Mouse (Mus musculus): Measurements from ENCODE around the gene Sycp3. TPM values are rescaled to one million over a fixed set of nuclear protein-coding genes. Genes with fewer than 3 reads are reported as not detected.

The Sycp3 gene
- total RNA-seq, 1 experiment = 7.3 TPM

DNA sequence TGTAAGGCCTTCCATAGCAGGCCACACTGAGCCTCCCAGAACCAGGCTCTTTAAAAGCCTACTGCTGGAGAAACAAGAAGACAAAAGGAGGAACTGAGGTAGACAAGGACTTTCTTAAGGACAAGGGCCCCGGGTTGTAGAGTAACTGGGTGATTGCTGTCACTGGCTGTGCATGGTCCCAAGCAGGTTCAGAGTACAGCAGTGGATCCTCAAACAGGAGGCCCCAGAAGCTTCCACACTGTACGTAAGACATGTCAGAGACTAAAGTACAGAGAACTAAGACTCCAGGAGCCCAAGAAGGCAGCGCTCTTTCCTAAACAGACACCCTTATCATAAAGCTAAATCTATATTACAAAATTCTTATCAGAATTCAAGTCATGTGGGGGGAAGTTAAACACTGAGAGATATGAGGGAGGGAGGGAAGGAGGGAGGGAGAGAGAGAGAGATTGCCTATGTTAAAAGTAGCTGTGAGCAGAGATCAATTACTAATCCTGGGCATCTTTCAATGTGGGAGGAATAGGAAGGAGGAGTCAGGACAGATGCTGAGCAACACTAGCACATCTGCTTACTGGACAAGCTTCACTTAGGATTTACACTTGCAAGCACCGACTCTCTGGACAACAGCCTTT, 35.7 kb downstream of the Sycp3 start:
- no peak overlapping the region for H3K4me3 ChIP-seq (ENCODE audit: insufficient read depth in 1 of 2, low read depth in 1 of 2, low read length in 2 of 2, poor library complexity in 1 of 2, severe bottlenecking in 1 of 2)
- in situ Hi-C loops (cut with MboI; ENCODE audit: low sequenced_read_pairs in 2 of 2, unreplicated experiment in 2 of 2) = no loop called here
- no peak for DNase-seq (ENCODE audit: low read depth, low spot score)
- H3K9ac ChIP-seq (ENCODE audit: insufficient read depth, low read depth, low read length, poor library complexity, severe bottlenecking) = no peak overlapping the region
- no peaks in the 10 kb centered on the region for H3K9me3 ChIP-seq (ENCODE audit: control insufficient read depth, insufficient read depth, low read depth, low read length)
- H3K27ac ChIP-seq (ENCODE audit: insufficient read depth, low read depth, low read length, poor library complexity, severe bottlenecking) = no peak overlapping the region
- TF ChIP-seq MAFK (IDR thresholded peaks at IDR 0.05; ENCODE audit: insufficient read depth, low read depth, low read length) = no peak
- no peak for TF ChIP-seq CHD2 (IDR thresholded peaks at IDR 0.05; ENCODE audit: low read depth, low read length)
- no peak for TF ChIP-seq ZC3H11A (IDR thresholded peaks at IDR 0.05; ENCODE audit: borderline replicate concordance, low read depth, low read length)
- no peak for TF ChIP-seq ZNF384 (IDR thresholded peaks at IDR 0.05; ENCODE audit: low read depth, low read length)
- TF ChIP-seq HCFC1 (IDR thresholded peaks at IDR 0.05; ENCODE audit: borderline replicate concordance, insufficient read depth, low read length) = no peak
- H3K36me3 ChIP-seq (ENCODE audit: control insufficient read depth, insufficient read depth, low read length, poor library complexity, severe bottlenecking) = no peaks in the 10 kb centered on the region
- peaks cover 7 to 12% of the 10 kb centered on the region in 2 experiments; a peak in 3 of 4 replicates for H3K4me1 ChIP-seq (ENCODE audit: control insufficient read depth in 2 of 2, insufficient read depth in 2 of 2, low read length in 2 of 2, poor library complexity in 1 of 2)

DNA sequence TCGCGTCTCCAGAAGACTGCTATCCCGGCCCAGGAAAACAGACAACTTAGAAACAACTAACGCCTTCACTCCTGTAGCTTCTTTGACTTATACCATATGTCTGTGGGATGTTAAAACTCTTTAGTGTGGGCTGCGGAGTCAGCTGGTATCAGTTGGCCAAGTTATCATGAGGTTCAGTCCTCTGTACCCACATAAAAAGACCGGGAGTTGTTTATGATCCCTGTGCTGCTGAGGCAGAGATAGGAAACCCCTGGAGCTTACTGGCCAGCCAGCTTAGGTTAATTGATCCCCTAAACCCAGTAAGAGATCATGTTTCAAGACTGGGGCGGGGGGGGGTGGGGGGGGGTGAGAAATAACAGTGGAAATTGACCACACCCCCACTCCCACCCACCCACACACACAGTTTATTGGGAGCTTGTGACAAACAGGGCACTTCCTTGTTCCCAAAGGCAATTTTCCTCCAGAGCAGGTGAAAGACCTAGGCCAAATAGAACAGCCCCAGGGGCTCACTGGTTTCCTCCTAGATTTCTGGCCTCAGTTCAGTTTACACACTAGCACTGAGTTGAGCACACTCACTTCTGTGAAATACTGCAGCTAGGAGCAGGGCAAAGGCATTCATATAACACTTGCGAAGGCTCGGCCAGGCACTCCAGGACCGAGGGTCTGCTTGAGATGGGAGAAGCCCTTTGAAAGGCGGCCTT, 37.6 kb downstream of the Sycp3 start:
- in situ Hi-C loops (cut with MboI; ENCODE audit: low sequenced_read_pairs in 2 of 2, unreplicated experiment in 2 of 2) = no loop called here
- H3K9ac ChIP-seq (ENCODE audit: insufficient read depth, low read depth, low read length, poor library complexity, severe bottlenecking) = no peak overlapping the region
- no peak overlapping the region for H3K27ac ChIP-seq (ENCODE audit: insufficient read depth, low read depth, low read length, poor library complexity, severe bottlenecking)
- no peak for TF ChIP-seq ZNF384 (IDR thresholded peaks at IDR 0.05; ENCODE audit: low read depth, low read length)
- no peak for TF ChIP-seq CHD2 (IDR thresholded peaks at IDR 0.05; ENCODE audit: low read depth, low read length)
- TF ChIP-seq ZC3H11A (IDR thresholded peaks at IDR 0.05; ENCODE audit: borderline replicate concordance, low read depth, low read length) = no peak
- TF ChIP-seq MAFK (IDR thresholded peaks at IDR 0.05; ENCODE audit: insufficient read depth, low read depth, low read length) = no peak
- TF ChIP-seq HCFC1 (IDR thresholded peaks at IDR 0.05; ENCODE audit: borderline replicate concordance, insufficient read depth, low read length) = no peak
- H3K4me1 ChIP-seq (ENCODE audit: control insufficient read depth in 2 of 2, insufficient read depth in 2 of 2, low read length in 2 of 2, poor library complexity in 1 of 2) = peaks cover 7 to 12% of the 10 kb centered on the region in 2 experiments; a peak in 3 of 4 replicates
- no peaks in the 10 kb centered on the region for H3K36me3 ChIP-seq (ENCODE audit: control insufficient read depth, insufficient read depth, low read length, poor library complexity, severe bottlenecking)
- DNase-seq (ENCODE audit: low read depth, low spot score) = no peak
- no peak overlapping the region for H3K4me3 ChIP-seq (ENCODE audit: insufficient read depth in 1 of 2, low read depth in 1 of 2, low read length in 2 of 2, poor library complexity in 1 of 2, severe bottlenecking in 1 of 2)
- no peaks in the 10 kb centered on the region for H3K9me3 ChIP-seq (ENCODE audit: control insufficient read depth, insufficient read depth, low read depth, low read length)

DNA sequence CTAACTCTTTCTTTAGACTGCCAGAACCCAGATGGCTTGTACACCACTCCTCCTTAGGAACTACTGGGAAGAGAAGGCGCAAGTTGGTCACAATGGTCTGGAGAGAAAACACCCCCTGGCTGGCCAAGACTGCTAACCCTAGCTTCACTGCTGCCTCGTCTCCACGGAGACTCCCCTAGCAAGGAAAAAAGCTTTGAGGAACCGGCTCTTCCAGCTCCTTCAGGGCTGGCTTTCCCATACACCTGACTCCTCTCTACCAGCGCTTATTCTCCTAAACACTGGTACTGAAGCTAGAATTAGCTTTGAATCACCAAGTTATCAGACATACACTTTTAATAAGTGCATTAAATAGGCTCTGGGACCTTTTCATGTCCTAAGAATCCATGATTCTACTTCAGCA, 40.6 kb downstream of the Sycp3 start:
- no peak overlapping the region for H3K4me3 ChIP-seq (ENCODE audit: insufficient read depth in 1 of 2, low read depth in 1 of 2, low read length in 2 of 2, poor library complexity in 1 of 2, severe bottlenecking in 1 of 2)
- peaks cover 8 to 10% of the 10 kb centered on the region in 2 experiments; a peak in 3 of 4 replicates for H3K4me1 ChIP-seq (ENCODE audit: control insufficient read depth in 2 of 2, insufficient read depth in 2 of 2, low read length in 2 of 2, poor library complexity in 1 of 2)
- H3K9me3 ChIP-seq (ENCODE audit: control insufficient read depth, insufficient read depth, low read depth, low read length) = no peaks in the 10 kb centered on the region
- in situ Hi-C loops (cut with MboI; ENCODE audit: low sequenced_read_pairs in 2 of 2, unreplicated experiment in 2 of 2) = no loop called here
- no peak for DNase-seq (ENCODE audit: low read depth, low spot score)
- no peak overlapping the region for H3K27ac ChIP-seq (ENCODE audit: insufficient read depth, low read depth, low read length, poor library complexity, severe bottlenecking)
- TF ChIP-seq HCFC1 (IDR thresholded peaks at IDR 0.05; ENCODE audit: borderline replicate concordance, insufficient read depth, low read length) = no peak
- no peak for TF ChIP-seq CHD2 (IDR thresholded peaks at IDR 0.05; ENCODE audit: low read depth, low read length)
- TF ChIP-seq MAFK (IDR thresholded peaks at IDR 0.05; ENCODE audit: insufficient read depth, low read depth, low read length) = no peak
- TF ChIP-seq ZC3H11A (IDR thresholded peaks at IDR 0.05; ENCODE audit: borderline replicate concordance, low read depth, low read length) = no peak
- no peak for TF ChIP-seq ZNF384 (IDR thresholded peaks at IDR 0.05; ENCODE audit: low read depth, low read length)
- H3K9ac ChIP-seq (ENCODE audit: insufficient read depth, low read depth, low read length, poor library complexity, severe bottlenecking) = no peak overlapping the region
- no peaks in the 10 kb centered on the region for H3K36me3 ChIP-seq (ENCODE audit: control insufficient read depth, insufficient read depth, low read length, poor library complexity, severe bottlenecking)

DNA sequence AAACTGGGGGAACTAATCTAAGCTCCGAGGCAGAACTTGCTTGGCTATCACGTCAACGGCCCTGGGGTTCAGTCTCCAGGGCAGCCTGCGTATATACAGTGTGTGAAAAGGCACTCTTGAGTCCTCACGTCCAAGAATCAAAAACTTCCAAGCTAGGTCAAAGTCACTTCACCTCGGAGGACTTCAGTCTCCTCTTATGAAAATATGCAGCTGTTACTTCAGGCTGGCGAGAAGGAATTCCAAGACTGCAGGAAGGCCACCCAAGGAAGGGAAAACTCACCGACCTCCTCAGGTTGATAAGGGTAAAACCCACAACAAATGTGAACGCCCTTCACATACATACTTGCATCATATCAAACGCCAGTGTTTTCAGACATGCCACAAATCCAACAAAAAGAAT, 42.0 kb downstream of the Sycp3 start:
- in situ Hi-C loops (cut with MboI; ENCODE audit: low sequenced_read_pairs in 2 of 2, unreplicated experiment in 2 of 2) = no loop called here
- DNase-seq (ENCODE audit: low read depth, low spot score) = no peak
- Histone ChIP-seq H3K36me3 (ENCODE audit: control insufficient read depth, insufficient read depth, low read length, poor library complexity, severe bottlenecking) (no peaks in the 10 kb centered on the region), H3K27ac (ENCODE audit: insufficient read depth, low read depth, low read length, poor library complexity, severe bottlenecking) (no peak overlapping the region), H3K4me3 (ENCODE audit: insufficient read depth in 1 of 2, low read depth in 1 of 2, low read length in 2 of 2, poor library complexity in 1 of 2, severe bottlenecking in 1 of 2) (no peak overlapping the region), H3K9me3 (ENCODE audit: control insufficient read depth, insufficient read depth, low read depth, low read length) (no peaks in the 10 kb centered on the region), H3K4me1 (ENCODE audit: control insufficient read depth in 2 of 2, insufficient read depth in 2 of 2, low read length in 2 of 2, poor library complexity in 1 of 2) (peaks cover 4 to 8% of the 10 kb centered on the region in 2 experiments; a peak in 3 of 4 replicates), H3K9ac (ENCODE audit: insufficient read depth, low read depth, low read length, poor library complexity, severe bottlenecking) (no peak overlapping the region)
- no peak for TF ChIP-seq ZC3H11A (IDR thresholded peaks at IDR 0.05; ENCODE audit: borderline replicate concordance, low read depth, low read length)
- no peak for TF ChIP-seq ZNF384 (IDR thresholded peaks at IDR 0.05; ENCODE audit: low read depth, low read length)
- TF ChIP-seq MAFK (IDR thresholded peaks at IDR 0.05; ENCODE audit: insufficient read depth, low read depth, low read length) = no peak
- TF ChIP-seq HCFC1 (IDR thresholded peaks at IDR 0.05; ENCODE audit: borderline replicate concordance, insufficient read depth, low read length) = no peak
- TF ChIP-seq CHD2 (IDR thresholded peaks at IDR 0.05; ENCODE audit: low read depth, low read length) = no peak

All from ES-E14 (cell line).